Mouse (Mus musculus) spleen, adult 2 months (tissue): ENCODE measurements at regions not wholly inside any gene's neighbourhood (a gene's known extent, or its start where the extent isn't known, plus 50 kb on each side); places are given as distances from the start of the nearest gene placed in this dataset.

Source experiments
- DNase-seq, 2 experiments: peaks; one replicate each; pipeline versions ENCODE4 v3.0.0 to v3.0.0-alpha.2; 2012 to 2021; ENCODE audit warnings: low spot score in 2 of 2, low read depth in 1 of 2
- H3K27ac ChIP-seq: fragments of 200-500 bp; 2 replicates; pipeline ENCODE4 v1.5.1; 2012; ENCODE audit warnings: low read length, inconsistent platforms; ENCODE audit not compliant: insufficient read depth
- H3K27me3 ChIP-seq: fragments of 200-500 bp; 2 replicates; pipeline ENCODE4 v1.6.1; 2012; ENCODE audit warnings: mild to moderate bottlenecking, moderate library complexity, low read length, inconsistent platforms; ENCODE audit not compliant: control insufficient read depth, insufficient read depth
- H3K36me3 ChIP-seq: fragments of 200-500 bp; 2 replicates; pipeline ENCODE4 v1.6.1; 2012; ENCODE audit warnings: mild to moderate bottlenecking, low read length, inconsistent platforms; ENCODE audit not compliant: control insufficient read depth, insufficient read depth
- H3K4me1 ChIP-seq: fragments of 200-500 bp; 2 replicates; pipeline ENCODE4 v1.6.1; 2011; ENCODE audit warnings: inconsistent platforms; ENCODE audit not compliant: control insufficient read depth, insufficient read depth, insufficient read length
- H3K4me3 ChIP-seq: fragments of 200-500 bp; 2 replicates; pipeline ENCODE4 v1.5.1; 2011; ENCODE audit warnings: mild to moderate bottlenecking, inconsistent platforms; ENCODE audit not compliant: insufficient read depth, insufficient read length; ENCODE audit errors: extremely low read depth
- CTCF ChIP-seq: fragments of 200-500 bp; IDR thresholded peaks from 2 replicates; pipeline ENCODE4 v1.5.1; 2011; ENCODE audit warnings: mild to moderate bottlenecking, inconsistent platforms; ENCODE audit not compliant: insufficient read depth, insufficient read length, insufficient replicate concordance; ENCODE audit errors: extremely low read depth
- POLR2A ChIP-seq: fragments of 200-500 bp; IDR thresholded peaks from 2 replicates; pipeline ENCODE4 v1.6.1; 2011; ENCODE audit warnings: low read depth, low read length, inconsistent platforms
- WGBS: fragments of 180-500 bp; shearing (Covaris S2); methylation state at CpG from one replicate; pipeline ENCODE4 v1.1.7; 2018; 5-methylcytosine and 5-hydroxymethylcytosine counted together

DNA sequence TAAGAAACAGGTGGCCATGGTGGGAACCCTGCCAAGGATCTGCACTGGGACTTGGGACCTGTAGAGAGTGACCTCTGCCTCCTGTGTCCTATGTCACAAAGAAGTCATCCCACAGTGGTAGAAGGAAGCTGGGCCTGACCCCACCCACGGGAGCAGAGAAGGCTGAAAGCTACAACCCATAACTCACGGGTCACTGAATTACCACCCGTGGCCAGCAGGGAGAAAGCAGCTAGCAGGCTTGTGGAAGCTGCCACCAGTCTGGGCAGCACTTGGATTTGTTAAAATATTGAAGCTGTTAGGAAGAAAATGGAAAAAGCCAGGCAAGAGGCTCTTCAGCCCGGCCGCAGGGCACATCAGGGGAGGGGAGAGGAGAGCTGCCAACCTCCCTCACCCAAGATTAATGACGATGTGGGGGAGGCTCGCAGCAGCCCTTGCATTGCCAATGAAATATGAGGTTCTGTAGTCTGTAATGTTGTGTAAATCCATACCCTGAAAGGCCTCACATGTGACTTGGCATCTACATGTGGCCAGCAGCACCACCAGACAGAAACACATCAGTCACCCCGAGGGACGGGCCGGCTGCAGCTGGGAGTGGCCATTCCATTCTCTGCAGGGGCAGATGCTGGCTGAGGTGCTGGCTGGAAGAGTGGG, 94.5 kb downstream of the Olfm1 start:
- no peak for DNase-seq
- H3K27ac ChIP-seq: no peak overlapping the region

GRCm38 (mm10) chr2:28289339-28289738, 96.5 kb downstream of the Olfm1 start:
- H3K4me1 ChIP-seq: no peaks in the 10 kb centered on the region
- H3K4me3 ChIP-seq: no peak overlapping the region
- TF ChIP-seq POLR2A (no peak), CTCF (no peak)
- H3K36me3 ChIP-seq: no peaks in the 10 kb centered on the region
- no peak overlapping the region for H3K27ac ChIP-seq
- WGBS: 60% methylated on average over 6 of the region's 6 CpGs
- H3K27me3 ChIP-seq: no peaks in the 10 kb centered on the region
- DNase-seq: no peak

More for the DNA sequence above, 94.5 kb downstream of the Olfm1 start:
- 59% methylated on average over 10 of the region's 10 CpGs for WGBS
- Histone ChIP-seq H3K36me3 (no peaks in the 10 kb centered on the region), H3K4me1 (no peaks in the 10 kb centered on the region), H3K27me3 (no peaks in the 10 kb centered on the region), H3K4me3 (no peak overlapping the region)
- TF ChIP-seq POLR2A: no peak
- no peak for TF ChIP-seq CTCF

DNA sequence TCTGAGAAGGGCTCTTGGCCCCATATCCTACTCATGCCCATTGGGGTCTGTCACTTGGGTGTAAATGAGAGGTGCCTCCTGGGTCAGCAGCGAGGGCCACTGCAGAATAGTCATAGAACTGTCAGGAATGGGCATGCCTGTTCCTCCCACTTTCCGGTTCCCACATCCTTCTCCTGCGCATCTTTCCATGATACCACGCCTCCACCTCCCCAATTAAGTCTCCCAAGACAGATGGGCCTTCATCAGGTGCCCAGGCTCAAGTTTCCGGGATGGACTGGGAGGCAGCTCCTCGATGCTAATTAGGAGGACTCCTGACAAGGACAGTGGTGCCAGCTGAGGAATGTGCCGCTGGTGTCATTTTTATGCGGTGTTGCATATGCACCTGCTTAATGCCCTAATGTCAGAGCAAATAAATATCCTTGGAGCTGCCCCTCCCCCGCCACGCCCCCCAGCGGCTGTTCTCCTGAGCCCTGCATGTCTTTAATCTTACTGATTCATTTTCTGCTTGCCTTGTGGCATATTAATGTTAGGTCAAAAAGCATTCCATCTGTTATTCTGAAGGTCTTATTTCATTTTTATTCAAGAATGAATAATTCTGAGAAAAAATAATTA, 97.2 kb downstream of the Olfm1 start:
- no peak for DNase-seq
- no peak overlapping the region for H3K4me3 ChIP-seq
- no peaks in the 10 kb centered on the region for H3K27me3 ChIP-seq
- H3K36me3 ChIP-seq: no peaks in the 10 kb centered on the region
- H3K4me1 ChIP-seq: no peaks in the 10 kb centered on the region
- no peak for TF ChIP-seq CTCF
- no peak for TF ChIP-seq POLR2A
- H3K27ac ChIP-seq: no peak overlapping the region
- WGBS: 77% methylated on average over 11 of the region's 11 CpGs

DNA sequence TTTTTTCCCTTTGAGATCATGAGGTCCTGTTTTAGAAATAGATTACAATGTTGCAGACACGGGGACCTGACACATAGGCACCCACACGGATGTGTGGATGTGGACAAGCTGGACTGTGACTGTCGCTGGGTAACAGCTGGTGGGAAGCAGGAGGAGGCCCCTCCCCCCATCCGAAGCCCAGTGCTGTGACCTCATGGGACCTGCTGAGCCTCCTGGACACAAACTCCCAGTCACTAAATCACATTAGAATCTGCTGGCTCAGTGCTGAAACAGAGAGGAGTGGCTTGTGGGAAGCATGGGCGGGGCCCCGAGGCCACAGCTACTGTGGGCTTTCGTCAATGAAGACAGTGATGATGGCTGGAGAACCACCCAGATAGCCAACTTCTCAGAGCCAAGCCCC, 101.7 kb downstream of the Olfm1 start:
- Histone ChIP-seq H3K27ac (no peak overlapping the region), H3K4me3 (no peak overlapping the region), H3K27me3 (no peaks in the 10 kb centered on the region), H3K4me1 (no peaks in the 10 kb centered on the region), H3K36me3 (no peaks in the 10 kb centered on the region)
- WGBS: 60% methylated on average over 7 of the region's 7 CpGs
- DNase-seq: no peak
- TF ChIP-seq CTCF (no peak), POLR2A (no peak)

DNA sequence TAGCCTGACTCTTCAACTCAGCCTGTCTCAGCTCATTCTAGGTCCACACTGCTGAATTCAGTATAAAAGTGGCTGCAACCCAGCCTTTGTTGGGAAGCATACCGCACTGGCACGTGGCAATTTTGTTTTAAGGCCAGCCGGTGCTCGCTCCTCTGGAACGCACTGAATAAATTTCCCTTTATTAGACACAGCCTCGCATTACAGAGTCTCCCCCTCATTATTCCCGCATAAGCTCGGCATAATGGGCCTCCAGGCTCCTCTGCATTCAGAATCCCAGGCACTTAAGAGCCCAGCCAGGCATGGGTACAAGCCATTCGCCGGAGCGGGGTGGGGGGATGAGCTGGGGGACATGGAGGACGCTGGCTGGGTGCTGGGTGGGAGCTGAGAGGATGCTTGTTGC, 103.4 kb downstream of the Olfm1 start:
- WGBS: 84% methylated on average over 12 of the region's 12 CpGs
- Histone ChIP-seq H3K27me3 (no peaks in the 10 kb centered on the region), H3K27ac (no peak overlapping the region), H3K36me3 (no peaks in the 10 kb centered on the region), H3K4me1 (no peaks in the 10 kb centered on the region), H3K4me3 (no peak overlapping the region)
- TF ChIP-seq CTCF (no peak), POLR2A (no peak)
- no peak for DNase-seq

GRCm38 (mm10) chr2:28298738-28299137, 105.9 kb downstream of the Olfm1 start:
- Histone ChIP-seq H3K36me3 (no peaks in the 10 kb centered on the region), H3K4me1 (no peaks in the 10 kb centered on the region), H3K4me3 (no peak overlapping the region), H3K27ac (no peak overlapping the region), H3K27me3 (no peaks in the 10 kb centered on the region)
- no peak for TF ChIP-seq CTCF
- TF ChIP-seq POLR2A: no peak
- DNase-seq: no peak
- WGBS: 63% methylated on average over 6 of the region's 6 CpGs

- H3K27me3 ChIP-seq: no peaks in the 10 kb centered on the region
- no peaks in the 10 kb centered on the region for H3K36me3 ChIP-seq
- no peak overlapping the region for H3K4me3 ChIP-seq
- no peaks in the 10 kb centered on the region for H3K4me1 ChIP-seq
- TF ChIP-seq POLR2A (no peak), CTCF (no peak)
- no peak for DNase-seq
- no peak overlapping the region for H3K27ac ChIP-seq
- WGBS: 83% methylated on average over 2 of the region's 2 CpGs
These were observed 106.6 kb downstream of the Olfm1 start for GRCm38 (mm10) chr2:28299346-28299745.
